Mouse (Mus musculus): Measurements from ENCODE around the gene E130114P18Rik. TPM values are rescaled to one million over a fixed set of nuclear protein-coding genes. Genes with fewer than 3 reads are reported as not detected.

Gene E130114P18Rik
- total and polyA plus RNA-seq, 3 experiments: 0.11 TPM; not detected in 2

DNA sequence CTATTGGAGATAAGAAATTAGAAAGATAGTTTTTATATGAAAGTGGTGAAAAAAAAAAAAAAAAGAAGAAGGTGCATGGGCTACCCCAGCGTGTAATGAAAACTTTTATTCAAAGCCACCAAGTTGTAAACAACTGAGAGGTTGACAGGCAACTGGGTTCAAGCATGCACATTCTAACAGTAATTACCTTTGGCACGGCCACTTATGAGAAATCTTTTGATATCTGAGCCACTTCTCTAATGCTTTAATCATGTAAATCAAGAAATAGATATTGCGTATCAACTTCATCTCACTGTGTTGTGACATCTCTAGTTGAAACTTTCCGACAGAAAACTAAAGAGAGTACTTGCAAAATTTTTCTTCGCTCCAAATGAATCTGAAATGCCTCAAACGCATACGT lies 192.7 kb downstream of the E130114P18Rik start:
- ATAC-seq (ENCODE audit: extremely low read depth, insufficient number of reproducible peaks, low FRiP score, poor library complexity, severe bottlenecking) (no peak), DNase-seq (ENCODE audit: low spot score) (no peak)
- no peak overlapping the region for H3K4me3 ChIP-seq (ENCODE audit: low read depth, low read length)
- H3K27me3 ChIP-seq (ENCODE audit: insufficient read depth, low read length): no peaks in the 10 kb centered on the region
- H3K9me3 ChIP-seq (replicated peaks): peaks cover 10% of the 10 kb centered on the region
- no peak for TF ChIP-seq GATA2 (IDR thresholded peaks at IDR 0.05; ENCODE audit: borderline replicate concordance, low read depth, low read length)
- no peak for TF ChIP-seq GATA1 (IDR thresholded peaks at IDR 0.05; ENCODE audit: borderline replicate concordance, low read length)
- TF ChIP-seq POLR2AphosphoS5 (IDR thresholded peaks at IDR 0.05; ENCODE audit: insufficient replicate concordance, low read depth, low read length): no peak
- no peak for TF ChIP-seq CTCF (IDR thresholded peaks at IDR 0.05; ENCODE audit: low read depth, low read length)
- H3K4me1 ChIP-seq (ENCODE audit: insufficient read depth, low read depth, low read length): no peaks in the 10 kb centered on the region
- no peaks in the 10 kb centered on the region for H3K36me3 ChIP-seq (replicated peaks)

GRCm38 (mm10) chr4:97584445-97585130 lies 193.3 kb downstream of the E130114P18Rik start:
- no peaks in the 10 kb centered on the region for H3K27me3 ChIP-seq (ENCODE audit: insufficient read depth, low read length)
- H3K36me3 ChIP-seq (replicated peaks): no peaks in the 10 kb centered on the region
- H3K9me3 ChIP-seq (replicated peaks): peaks cover 10% of the 10 kb centered on the region
- ATAC-seq (ENCODE audit: extremely low read depth, insufficient number of reproducible peaks, low FRiP score, poor library complexity, severe bottlenecking): no peak
- TF ChIP-seq GATA1 (IDR thresholded peaks at IDR 0.05; ENCODE audit: borderline replicate concordance, low read length): no peak
- no peak for TF ChIP-seq CTCF (IDR thresholded peaks at IDR 0.05; ENCODE audit: low read depth, low read length)
- no peak for TF ChIP-seq POLR2AphosphoS5 (IDR thresholded peaks at IDR 0.05; ENCODE audit: insufficient replicate concordance, low read depth, low read length)
- no peak for TF ChIP-seq GATA2 (IDR thresholded peaks at IDR 0.05; ENCODE audit: borderline replicate concordance, low read depth, low read length)
- TF ChIP-seq TAL1 (conservative IDR thresholded peaks at IDR 0.05; ENCODE audit: low read depth, low read length): no peak
- no peaks in the 10 kb centered on the region for H3K4me1 ChIP-seq (ENCODE audit: insufficient read depth, low read depth, low read length)
- DNase-seq (ENCODE audit: low spot score): no peak
- no peak overlapping the region for H3K4me3 ChIP-seq (ENCODE audit: low read depth, low read length)

DNA sequence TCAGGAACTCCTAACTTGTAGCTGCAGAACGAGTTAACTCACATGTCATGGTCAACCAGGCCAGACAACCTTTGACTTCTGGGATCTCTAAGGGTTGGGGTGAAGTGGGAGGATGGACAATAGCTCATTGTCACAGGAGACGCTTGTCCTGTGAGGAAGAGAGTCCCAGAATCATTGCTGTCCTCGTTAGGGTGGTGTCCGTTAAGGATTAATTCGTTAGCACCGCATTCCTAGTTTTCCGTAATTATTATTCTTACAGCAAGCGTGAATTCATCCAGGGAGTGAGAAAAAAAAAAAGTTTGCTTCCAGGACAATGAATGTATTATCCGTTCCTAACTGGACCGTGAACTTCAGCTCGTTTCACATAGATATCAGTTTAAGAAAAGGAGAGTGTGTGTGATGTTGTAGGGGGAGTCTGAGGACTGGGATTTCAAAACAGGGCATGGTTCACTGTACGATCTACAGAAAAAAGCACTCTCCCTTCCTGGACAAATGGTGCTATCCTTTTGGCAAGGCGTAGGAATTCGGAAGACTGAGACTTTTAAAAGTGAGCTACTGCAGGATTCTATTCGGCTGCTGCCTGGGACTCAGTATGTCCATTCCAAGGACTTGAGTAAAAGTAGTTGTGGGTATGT lies 195.0 kb downstream of the E130114P18Rik start:
- ATAC-seq (ENCODE audit: extremely low read depth, insufficient number of reproducible peaks, low FRiP score, poor library complexity, severe bottlenecking): no peak
- H3K9me3 ChIP-seq (replicated peaks): peaks cover 13% of the 10 kb centered on the region
- no peaks in the 10 kb centered on the region for H3K36me3 ChIP-seq (replicated peaks)
- H3K4me3 ChIP-seq (ENCODE audit: low read depth, low read length): no peak overlapping the region
- no peaks in the 10 kb centered on the region for H3K27me3 ChIP-seq (ENCODE audit: insufficient read depth, low read length)
- no peaks in the 10 kb centered on the region for H3K4me1 ChIP-seq (ENCODE audit: insufficient read depth, low read depth, low read length)
- no peak for TF ChIP-seq GATA2 (IDR thresholded peaks at IDR 0.05; ENCODE audit: borderline replicate concordance, low read depth, low read length)
- TF ChIP-seq CTCF (IDR thresholded peaks at IDR 0.05; ENCODE audit: low read depth, low read length): no peak
- DNase-seq (ENCODE audit: low spot score): no peak

- H3K4me3 ChIP-seq (ENCODE audit: low read depth, low read length): no peak overlapping the region
- DNase-seq (ENCODE audit: low spot score): no peak
- no peak for ATAC-seq (ENCODE audit: extremely low read depth, insufficient number of reproducible peaks, low FRiP score, poor library complexity, severe bottlenecking)
- peaks cover 13% of the 10 kb centered on the region for H3K9me3 ChIP-seq (replicated peaks)
- H3K27me3 ChIP-seq (ENCODE audit: insufficient read depth, low read length): no peaks in the 10 kb centered on the region
- H3K4me1 ChIP-seq (ENCODE audit: insufficient read depth, low read depth, low read length): no peaks in the 10 kb centered on the region
- no peak for TF ChIP-seq GATA1 (IDR thresholded peaks at IDR 0.05; ENCODE audit: borderline replicate concordance, low read length)
- no peak for TF ChIP-seq CTCF (IDR thresholded peaks at IDR 0.05; ENCODE audit: low read depth, low read length)
- no peak for TF ChIP-seq POLR2AphosphoS5 (IDR thresholded peaks at IDR 0.05; ENCODE audit: insufficient replicate concordance, low read depth, low read length)
- no peak for TF ChIP-seq TAL1 (conservative IDR thresholded peaks at IDR 0.05; ENCODE audit: low read depth, low read length)
- TF ChIP-seq GATA2 (IDR thresholded peaks at IDR 0.05; ENCODE audit: borderline replicate concordance, low read depth, low read length): no peak
- H3K36me3 ChIP-seq (replicated peaks): no peaks in the 10 kb centered on the region
Measured at GRCm38 (mm10) chr4:97582064-97582415, 195.8 kb downstream of the E130114P18Rik start.

- DNase-seq (ENCODE audit: low spot score) (no peak), ATAC-seq (ENCODE audit: extremely low read depth, insufficient number of reproducible peaks, low FRiP score, poor library complexity, severe bottlenecking) (no peak)
- H3K9me3 ChIP-seq (replicated peaks): peaks cover 13% of the 10 kb centered on the region
- H3K27me3 ChIP-seq (ENCODE audit: insufficient read depth, low read length): no peaks in the 10 kb centered on the region
- H3K4me1 ChIP-seq (ENCODE audit: insufficient read depth, low read depth, low read length): no peaks in the 10 kb centered on the region
- H3K36me3 ChIP-seq (replicated peaks): no peaks in the 10 kb centered on the region
- no peak overlapping the region for H3K4me3 ChIP-seq (ENCODE audit: low read depth, low read length)
- TF ChIP-seq GATA1 (IDR thresholded peaks at IDR 0.05; ENCODE audit: borderline replicate concordance, low read length) (no peak), POLR2AphosphoS5 (IDR thresholded peaks at IDR 0.05; ENCODE audit: insufficient replicate concordance, low read depth, low read length) (no peak), CTCF (IDR thresholded peaks at IDR 0.05; ENCODE audit: low read depth, low read length) (no peak), GATA2 (IDR thresholded peaks at IDR 0.05; ENCODE audit: borderline replicate concordance, low read depth, low read length) (no peak), TAL1 (conservative IDR thresholded peaks at IDR 0.05; ENCODE audit: low read depth, low read length) (no peak)
Measured at GRCm38 (mm10) chr4:97581314-97582063, 196.4 kb downstream of the E130114P18Rik start.

DNA sequence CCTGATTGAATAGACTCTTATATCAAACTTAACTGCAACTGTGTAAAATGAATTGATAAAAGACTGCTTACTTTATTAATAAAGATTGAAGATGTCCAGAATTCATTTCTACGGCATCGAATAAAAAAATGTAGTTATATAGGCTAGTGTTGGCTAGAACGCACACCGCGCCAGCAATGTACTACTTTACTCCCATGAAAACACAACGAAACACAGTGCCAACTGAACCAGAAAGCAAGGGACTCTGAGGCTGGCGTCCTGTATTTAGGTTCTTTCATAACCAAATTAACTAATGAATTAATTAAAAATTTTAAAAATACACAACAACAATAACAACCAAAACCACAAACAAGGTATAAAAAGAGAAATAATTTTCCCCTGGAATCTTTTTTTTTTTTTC lies 197.0 kb downstream of the E130114P18Rik start:
- H3K36me3 ChIP-seq (replicated peaks): no peaks in the 10 kb centered on the region
- H3K9me3 ChIP-seq (replicated peaks): peaks cover 16% of the 10 kb centered on the region
- no peaks in the 10 kb centered on the region for H3K4me1 ChIP-seq (ENCODE audit: insufficient read depth, low read depth, low read length)
- DNase-seq (ENCODE audit: low spot score) (no peak), ATAC-seq (ENCODE audit: extremely low read depth, insufficient number of reproducible peaks, low FRiP score, poor library complexity, severe bottlenecking) (no peak)
- H3K4me3 ChIP-seq (ENCODE audit: low read depth, low read length): no peak overlapping the region
- H3K27me3 ChIP-seq (ENCODE audit: insufficient read depth, low read length): no peaks in the 10 kb centered on the region
- TF ChIP-seq GATA1 (IDR thresholded peaks at IDR 0.05; ENCODE audit: borderline replicate concordance, low read length): no peak
- no peak for TF ChIP-seq POLR2AphosphoS5 (IDR thresholded peaks at IDR 0.05; ENCODE audit: insufficient replicate concordance, low read depth, low read length)
- no peak for TF ChIP-seq CTCF (IDR thresholded peaks at IDR 0.05; ENCODE audit: low read depth, low read length)
- TF ChIP-seq GATA2 (IDR thresholded peaks at IDR 0.05; ENCODE audit: borderline replicate concordance, low read depth, low read length): no peak
- no peak for TF ChIP-seq TAL1 (conservative IDR thresholded peaks at IDR 0.05; ENCODE audit: low read depth, low read length)
